Mouse (Mus musculus): ENCODE results near the gene Adam33.

GRCm38 (mm10) chr2:131044354-131044852, 19.2 kb downstream of the Adam33 start:
- TF ChIP-seq CTCF (IDR thresholded peaks at IDR 0.05; ENCODE audit: borderline replicate concordance, insufficient read depth, low read depth, low read length) = no peak
- TF ChIP-seq POLR2A (IDR thresholded peaks at IDR 0.05; ENCODE audit: borderline replicate concordance, insufficient read depth, low read length) = no peak
